Mouse (Mus musculus): ENCODE data around the gene Mypop. TPM values are rescaled to one million over a fixed set of nuclear protein-coding genes. Genes with fewer than 3 reads are reported as not detected.

The Mypop gene
- total RNA-seq, 1 experiment from 2014 or later, result 0.10 TPM

- no peak for ATAC-seq (replicated peaks in 1 of 2; ENCODE audit: insufficient read depth in 1 of 2, low FRiP score in 2 of 2, low TSS enrichment in 1 of 2, low read depth in 1 of 2, poor library complexity in 2 of 2, severe bottlenecking in 2 of 2)
Measured at GRCm38 (mm10) chr7:19031641-19032040, 40.6 kb downstream of the Mypop start.

GRCm38 (mm10) chr7:19044616-19045015 lies 53.6 kb downstream of the Mypop start:
- no peak for ATAC-seq (replicated peaks in 1 of 2; ENCODE audit: insufficient read depth in 1 of 2, low FRiP score in 2 of 2, low TSS enrichment in 1 of 2, low read depth in 1 of 2, poor library complexity in 2 of 2, severe bottlenecking in 2 of 2)

GRCm38 (mm10) chr7:19046286-19047069 lies 55.4 kb downstream of the Mypop start:
- ATAC-seq (replicated peaks in 1 of 2; ENCODE audit: insufficient read depth in 1 of 2, low FRiP score in 2 of 2, low TSS enrichment in 1 of 2, low read depth in 1 of 2, poor library complexity in 2 of 2, severe bottlenecking in 2 of 2), result no peak

GRCm38 (mm10) chr7:19048006-19048527 lies 57.0 kb downstream of the Mypop start:
- peak; percentile 62 to 71 for ATAC-seq (replicated peaks in 1 of 2; ENCODE audit: insufficient read depth in 1 of 2, low FRiP score in 2 of 2, low TSS enrichment in 1 of 2, low read depth in 1 of 2, poor library complexity in 2 of 2, severe bottlenecking in 2 of 2)

- ATAC-seq (replicated peaks in 1 of 2; ENCODE audit: insufficient read depth in 1 of 2, low FRiP score in 2 of 2, low TSS enrichment in 1 of 2, low read depth in 1 of 2, poor library complexity in 2 of 2, severe bottlenecking in 2 of 2), result no peak
Measured at GRCm38 (mm10) chr7:19049252-19049651, 58.2 kb downstream of the Mypop start.

- no peak for ATAC-seq (replicated peaks in 1 of 2; ENCODE audit: insufficient read depth in 1 of 2, low FRiP score in 2 of 2, low TSS enrichment in 1 of 2, low read depth in 1 of 2, poor library complexity in 2 of 2, severe bottlenecking in 2 of 2)
Measured at GRCm38 (mm10) chr7:19050172-19050571, 59.1 kb downstream of the Mypop start.

- ATAC-seq (replicated peaks in 1 of 2; ENCODE audit: insufficient read depth in 1 of 2, low FRiP score in 2 of 2, low TSS enrichment in 1 of 2, low read depth in 1 of 2, poor library complexity in 2 of 2, severe bottlenecking in 2 of 2), result no peak
Measured at GRCm38 (mm10) chr7:19051161-19051560, 60.1 kb downstream of the Mypop start.

Other genes with a start within 250 kb of the Mypop start
- not detected in 2 replicates for gene Psg19, start 192.7 kb upstream of the Mypop start, total RNA-seq (2017)
- not detected in 2 replicates for gene Psg17, start 169.6 kb upstream of the Mypop start, total RNA-seq (2017)
- 3.1 and 4.6 TPM in 2 replicates for gene Mill2, start 151.3 kb upstream of the Mypop start, total RNA-seq (2017)
- gene Pglyrp1, start 119.9 kb upstream of the Mypop start, total RNA-seq (2017), result 14.1 and 39.9 TPM in 2 replicates
- 12.6 and 15.5 TPM in 2 replicates for gene Ccdc61, start 80.8 kb upstream of the Mypop start, total RNA-seq (2017)
- 0.10 TPM in 1 of 2 replicates, not detected in the other for gene Nova2, start 65.4 kb upstream of the Mypop start, total RNA-seq (2017)
- not detected in 2 replicates for gene Nanos2, start 3.8 kb upstream of the Mypop start, total RNA-seq (2017)
- 13.1 and 16.8 TPM in 2 replicates for gene Irf2bp1, start 12.8 kb downstream of the Mypop start, total RNA-seq (2017)
- gene Foxa3, start 32.3 kb downstream of the Mypop start, total RNA-seq (2017), result 2.7 and 3.3 TPM in 2 replicates
- gene Sympk, start 33.1 kb downstream of the Mypop start, total RNA-seq (2017), result 41.0 and 42.4 TPM in 2 replicates
- gene Rsph6a, start 63.4 kb downstream of the Mypop start, total RNA-seq (2017), result not detected in 2 replicates
- gene Dmwd, start 85.0 kb downstream of the Mypop start, total RNA-seq (2017), result 13.5 TPM in 2 replicates
- gene Dmpk, start 92.6 kb downstream of the Mypop start, total RNA-seq (2017), result 3.6 TPM in 1 of 2 replicates, not detected in the other
- gene Six5, start 103.3 kb downstream of the Mypop start, total RNA-seq (2017), result 7.9 and 9.3 TPM in 2 replicates
- 0.50 and 1.1 TPM in 2 replicates for gene Gm4969, start 127.1 kb downstream of the Mypop start, total RNA-seq (2017)
- 7.8 and 8.3 TPM in 2 replicates for gene Fbxo46, start 128.6 kb downstream of the Mypop start, total RNA-seq (2017)
- 3.5 and 4.8 TPM in 2 replicates for gene Qpctl, start 158.0 kb downstream of the Mypop start, total RNA-seq (2017)
- 55.1 and 97.6 TPM in 2 replicates for gene Snrpd2, start 158.5 kb downstream of the Mypop start, total RNA-seq (2017)
- gene Gipr, start 174.9 kb downstream of the Mypop start, total RNA-seq (2017), result not detected in 2 replicates
- 20.0 and 23.6 TPM in 2 replicates for gene Eml2, start 185.2 kb downstream of the Mypop start, total RNA-seq (2017)
- gene Gpr4, start 221.3 kb downstream of the Mypop start, total RNA-seq (2017), result 0.74 and 1.4 TPM in 2 replicates
- 19.9 and 26.8 TPM in 2 replicates for gene Opa3, start 237.1 kb downstream of the Mypop start, total RNA-seq (2017)